ENCODE assay signal across 13 mouse cellular contexts in genomic region chr14:47581681-47582080, GRCm38 (mm10). TPM values are rescaled to one million over a fixed set of nuclear protein-coding genes. Genes with fewer than 3 reads are reported as not detected.
A peak's percentile ranks its signal among the peaks of the same experiment; 100 is the strongest.
DNase-seq lines count a peak whose midpoint lies in the region; ATAC-seq and TF ChIP-seq lines count a peak whose summit lies in the region.
"Had no signal": no experiment of that assay in that cellular context is flagged by ENCODE, and none has a peak within 500 bp of the region (broad histone marks: within the 10 kb centered on the region; RNA-seq: fewer than 3 reads in every experiment).

No protein-coding gene starts in this region.

- no peaks in the 10 kb centered on the region for H3K36me3 ChIP-seq in embryonic facial prominence, embryonic 11.5 days (replicated peaks; ENCODE audit: control insufficient read depth, insufficient read depth, low read depth, low read length)
- no peaks in the 10 kb centered on the region for H3K36me3 ChIP-seq in embryonic facial prominence, embryonic 10.5 days (replicated peaks)
- no peaks in the 10 kb centered on the region for H3K36me3 ChIP-seq in kidney, embryonic 14.5 days (ENCODE audit: control insufficient read depth, insufficient read depth, low read length)
- no peaks in the 10 kb centered on the region for H3K36me3 ChIP-seq in midbrain, postnatal 0 days (ENCODE audit: insufficient read depth, low read length)
- H3K36me3 ChIP-seq in midbrain, embryonic 10.5 days: no peaks in the 10 kb centered on the region
- H3K36me3 ChIP-seq in stomach, postnatal 0 days (ENCODE audit: control insufficient read depth, insufficient read depth, low read length): no peaks in the 10 kb centered on the region
- H3K36me3 ChIP-seq: heart, embryonic 10.5 days; limb, embryonic 10.5 days had no signal

- H3K4me1 ChIP-seq in embryonic facial prominence, embryonic 11.5 days (ENCODE audit: control insufficient read depth, insufficient read depth, low read length): no peaks in the 10 kb centered on the region
- H3K4me1 ChIP-seq in embryonic facial prominence, embryonic 10.5 days: no peaks in the 10 kb centered on the region
- no peaks in the 10 kb centered on the region for H3K4me1 ChIP-seq in kidney, embryonic 14.5 days (ENCODE audit: control insufficient read depth, insufficient read depth, low read length)
- H3K4me1 ChIP-seq in midbrain, postnatal 0 days (ENCODE audit: insufficient read depth, low read length): no peaks in the 10 kb centered on the region
- no peaks in the 10 kb centered on the region for H3K4me1 ChIP-seq in midbrain, embryonic 10.5 days
- H3K4me1 ChIP-seq in stomach, postnatal 0 days (replicated peaks; ENCODE audit: control insufficient read depth, insufficient read depth): no peaks in the 10 kb centered on the region
- H3K4me1 ChIP-seq: heart, embryonic 10.5 days; limb, embryonic 10.5 days had no signal

- DNase-seq in embryonic facial prominence, embryonic 11.5 days (ENCODE audit: low spot score): peak; percentile 39
- no peak for DNase-seq in embryonic facial prominence, embryonic 10.5 days (ENCODE audit: low spot score)
- DNase-seq in kidney, postnatal 36 days: peak; percentile 32 to 34
- peak; percentile 21 for DNase-seq in midbrain, postnatal 0 days (ENCODE audit: low spot score)
- no peak for DNase-seq in midbrain, embryonic 10.5 days (ENCODE audit: low spot score)
- no peak for DNase-seq in stomach, postnatal 0 days (ENCODE audit: low spot score)
- no peak for DNase-seq in right cerebral cortex, postnatal 36 days (ENCODE audit: low spot score in 2 of 2)
- DNase-seq: cerebellum, adult 8-10 months; heart, postnatal 4 days had no signal

- H3K9ac ChIP-seq in embryonic facial prominence, embryonic 11.5 days (replicated peaks; ENCODE audit: low read length): no peak overlapping the region
- no peak overlapping the region for H3K9ac ChIP-seq in kidney, embryonic 14.5 days (ENCODE audit: low read depth, low read length)
- H3K9ac ChIP-seq in midbrain, postnatal 0 days (replicated peaks; ENCODE audit: low read length, poor library complexity, severe bottlenecking): no peak overlapping the region
- H3K9ac ChIP-seq in stomach, postnatal 0 days (ENCODE audit: low read length): no peak overlapping the region

- H3K4me3 ChIP-seq in embryonic facial prominence, embryonic 11.5 days (ENCODE audit: low read depth, low read length): no peak overlapping the region
- no peak overlapping the region for H3K4me3 ChIP-seq in embryonic facial prominence, embryonic 10.5 days
- no peak overlapping the region for H3K4me3 ChIP-seq in kidney, embryonic 14.5 days (ENCODE audit: low read length)
- no peak overlapping the region for H3K4me3 ChIP-seq in midbrain, postnatal 0 days (ENCODE audit: low read depth, low read length)
- no peak overlapping the region for H3K4me3 ChIP-seq in midbrain, embryonic 10.5 days
- H3K4me3 ChIP-seq in stomach, postnatal 0 days (ENCODE audit: low read depth, low read length): no peak overlapping the region
- H3K4me3 ChIP-seq: heart, embryonic 10.5 days; limb, embryonic 10.5 days; myocyte had no signal

- H3K4me2 ChIP-seq in embryonic facial prominence, embryonic 11.5 days (ENCODE audit: low read depth, low read length): no peak overlapping the region
- H3K4me2 ChIP-seq in kidney, embryonic 14.5 days (replicated peaks; ENCODE audit: low read depth, low read length): no peak overlapping the region
- H3K4me2 ChIP-seq in midbrain, postnatal 0 days (ENCODE audit: low read depth, low read length, poor library complexity, severe bottlenecking): no peak overlapping the region
- H3K4me2 ChIP-seq in stomach, postnatal 0 days (replicated peaks; ENCODE audit: low read depth): no peak overlapping the region

- no peak for ATAC-seq in embryonic facial prominence, embryonic 11.5 days (replicated peaks; ENCODE audit: insufficient number of reproducible peaks, low FRiP score, low TSS enrichment, low read depth)
- ATAC-seq in kidney, embryonic 14.5 days (ENCODE audit: low FRiP score, low TSS enrichment): no peak
- ATAC-seq in midbrain, postnatal 0 days (ENCODE audit: low FRiP score): no peak
- no peak for ATAC-seq in stomach, postnatal 0 days (ENCODE audit: low FRiP score, low TSS enrichment)

- 70% methylated on average over 2 of the region's 2 CpGs for WGBS in embryonic facial prominence, embryonic 11.5 days
- WGBS in embryonic facial prominence, embryonic 10.5 days: 62% methylated on average over 2 of the region's 2 CpGs
- 82% methylated on average over 2 of the region's 2 CpGs for WGBS in kidney, embryonic 14.5 days
- WGBS in midbrain, postnatal 0 days: 72% methylated on average over 2 of the region's 2 CpGs
- WGBS in midbrain, embryonic 10.5 days: 73% methylated on average over 2 of the region's 2 CpGs
- 57% methylated on average over 2 of the region's 2 CpGs for WGBS in stomach, postnatal 0 days

- TF ChIP-seq CTCF in midbrain, postnatal 0 days (IDR thresholded peaks at IDR 0.05): peak; percentile 52
- TF ChIP-seq CTCF in stomach, postnatal 0 days (IDR thresholded peaks at IDR 0.05; ENCODE audit: low read depth): peak; percentile 44

- no peaks in the 10 kb centered on the region for H3K9me3 ChIP-seq in embryonic facial prominence, embryonic 11.5 days (replicated peaks; ENCODE audit: control insufficient read depth, low read length)
- no peaks in the 10 kb centered on the region for H3K9me3 ChIP-seq in embryonic facial prominence, embryonic 10.5 days
- H3K9me3 ChIP-seq in kidney, embryonic 14.5 days (ENCODE audit: control insufficient read depth, low read length): no peaks in the 10 kb centered on the region
- H3K9me3 ChIP-seq in midbrain, postnatal 0 days (ENCODE audit: low read length): no peaks in the 10 kb centered on the region
- H3K9me3 ChIP-seq in midbrain, embryonic 10.5 days (replicated peaks): no peaks in the 10 kb centered on the region
- H3K9me3 ChIP-seq in stomach, postnatal 0 days (ENCODE audit: control insufficient read depth, low read length): no peaks in the 10 kb centered on the region
- H3K9me3 ChIP-seq: heart, embryonic 10.5 days; limb, embryonic 10.5 days had no signal

- H3K27me3 ChIP-seq in embryonic facial prominence, embryonic 11.5 days (ENCODE audit: control insufficient read depth, insufficient read depth, low read length): no peaks in the 10 kb centered on the region
- no peaks in the 10 kb centered on the region for H3K27me3 ChIP-seq in embryonic facial prominence, embryonic 10.5 days (replicated peaks; ENCODE audit: low read depth, poor library complexity, severe bottlenecking)
- no peaks in the 10 kb centered on the region for H3K27me3 ChIP-seq in kidney, embryonic 14.5 days (ENCODE audit: control insufficient read depth, insufficient read depth, low read length)
- no peaks in the 10 kb centered on the region for H3K27me3 ChIP-seq in midbrain, postnatal 0 days (ENCODE audit: insufficient read depth, low read length)
- H3K27me3 ChIP-seq in midbrain, embryonic 10.5 days (ENCODE audit: low read depth, poor library complexity, severe bottlenecking): no peaks in the 10 kb centered on the region
- no peaks in the 10 kb centered on the region for H3K27me3 ChIP-seq in stomach, postnatal 0 days (ENCODE audit: control insufficient read depth, insufficient read depth, low read length)

- TF ChIP-seq EP300 in stomach, postnatal 0 days (optimal IDR thresholded peaks at IDR 0.05): no peak

- no peak overlapping the region for H3K27ac ChIP-seq in embryonic facial prominence, embryonic 11.5 days (replicated peaks; ENCODE audit: low read depth, low read length)
- H3K27ac ChIP-seq in embryonic facial prominence, embryonic 10.5 days (replicated peaks): no peak overlapping the region
- no peak overlapping the region for H3K27ac ChIP-seq in kidney, embryonic 14.5 days (ENCODE audit: low read depth, low read length)
- no peak overlapping the region for H3K27ac ChIP-seq in midbrain, postnatal 0 days (ENCODE audit: low read depth, low read length)
- H3K27ac ChIP-seq in midbrain, embryonic 10.5 days (replicated peaks): no peak overlapping the region
- no peak overlapping the region for H3K27ac ChIP-seq in stomach, postnatal 0 days (replicated peaks)
- H3K27ac ChIP-seq: heart, embryonic 10.5 days; limb, embryonic 10.5 days had no signal

RNA-seq across cellular contexts. Expression of gene Atg14, which starts 11.2 kb away (rescaled TPM):
- polyA plus RNA-seq in embryonic facial prominence, embryonic 11.5 days (2014; fragmentation: Nextera tagmentation; extraction: Ambion mirVana): 18.9 and 19.6 TPM in 2 replicates
- polyA plus RNA-seq in embryonic facial prominence, embryonic 10.5 days (2016; fragmentation: Nextera tagmentation; extraction: Ambion mirVana): 18.5 and 19.4 TPM in 2 replicates
- polyA plus RNA-seq in kidney, embryonic 14.5 days (2014; fragmentation: Nextera tagmentation; extraction: Ambion mirVana): 9.2 and 16.9 TPM in 2 replicates
- 5.3 and 5.8 TPM in 2 replicates for total RNA-seq in midbrain, postnatal 0 days (2014; rRNA removed)
- polyA plus RNA-seq in midbrain, postnatal 0 days (2015; fragmentation: Nextera tagmentation; extraction: Ambion mirVana): 21.4 and 23.9 TPM in 2 replicates
- 14.7 and 17.4 TPM in 2 replicates for polyA plus RNA-seq in midbrain, embryonic 10.5 days (2016; fragmentation: Nextera tagmentation; extraction: Ambion mirVana)
- 6.9 and 7.8 TPM in 2 replicates for polyA plus RNA-seq in stomach, postnatal 0 days (2015; fragmentation: Nextera tagmentation; extraction: Ambion mirVana)

Comparison
In these comparisons a context has a peak if more than half of its experiments do, and no peak if none do; other contexts are left out.
1. DNase-seq: peak in embryonic facial prominence, embryonic 11.5 days (single experiment), kidney, postnatal 36 days (2 of 2) and midbrain, postnatal 0 days (single experiment); none in embryonic facial prominence, embryonic 10.5 days (single experiment), midbrain, embryonic 10.5 days (single experiment), stomach, postnatal 0 days (single experiment) and right cerebral cortex, postnatal 36 days (0 of 2).